Mouse (Mus musculus) gastrocnemius, postnatal 4 days (tissue): ENCODE measurements around the gene Taar2. TPM values are rescaled to one million over a fixed set of nuclear protein-coding genes. Genes with fewer than 3 reads are reported as not detected.

Experiments
- DNase-seq, 2 experiments: peaks; one replicate each; pipeline ENCODE4 v3.0.0; 2021 to 2022; ENCODE audit warnings: low spot score in 2 of 2, mixed read lengths in 2 of 2
- total RNA-seq, 2 experiments: library from RNA; stranded (reverse); gene quantifications; 2 replicates each; pipeline ENCODE4 v1.2.3; 2021

Gene Taar2
- total RNA-seq, 2 experiments from 2014 or later = not detected

GRCm38 (mm10) chr10:23978901-23979705, 40.7 kb downstream of the Taar2 start:
- peak in 1 of 2 experiments; percentile 58 for DNase-seq

GRCm38 (mm10) chr10:23985546-23985945, 47.2 kb downstream of the Taar2 start, which contains the start of gene Taar6:
Gene Taar6 (minus strand): TSS chr10:23985646.
- DNase-seq = no peak

- DNase-seq = no peak
Observed at GRCm38 (mm10) chr10:23986419-23986818, 48.0 kb downstream of the Taar2 start.

Other genes with a start within 250 kb of the Taar2 start
- 100 to 1,000 TPM; 472 to 555 TPM for gene Rps12, start 151.3 kb upstream of the Taar2 start, total RNA-seq
- gene Slc18b1, start 141.6 kb upstream of the Taar2 start, total RNA-seq = 10 to 100 TPM; 17.1 to 20.8 TPM
- under 1 TPM; 0.25 to 0.62 TPM for gene Vnn3, start 87.1 kb upstream of the Taar2 start, total RNA-seq
- gene Vnn1, start 43.9 kb upstream of the Taar2 start, total RNA-seq = under 1 TPM; 0.15 to 0.41 TPM
- not detected for gene Taar1, start 18.2 kb upstream of the Taar2 start, total RNA-seq
- not detected for gene Taar3, start 11.0 kb downstream of the Taar2 start, total RNA-seq
- gene Taar4, start 21.9 kb downstream of the Taar2 start, total RNA-seq = not detected
- not detected for gene Taar5, start 32.1 kb downstream of the Taar2 start, total RNA-seq
- not detected for gene Taar6, start 47.1 kb downstream of the Taar2 start, total RNA-seq
- gene Taar7a, start 54.9 kb downstream of the Taar2 start, total RNA-seq = not detected
- gene Taar7b, start 61.4 kb downstream of the Taar2 start, total RNA-seq = not detected
- gene Taar7d, start 88.7 kb downstream of the Taar2 start, total RNA-seq = not detected
- not detected for gene Taar7e, start 99.0 kb downstream of the Taar2 start, total RNA-seq
- gene Taar7f, start 110.9 kb downstream of the Taar2 start, total RNA-seq = not detected
- gene Taar8a, start 137.9 kb downstream of the Taar2 start, total RNA-seq = not detected
- gene Taar8b, start 153.7 kb downstream of the Taar2 start, total RNA-seq = not detected
- not detected for gene Taar8c, start 163.3 kb downstream of the Taar2 start, total RNA-seq
- not detected for gene Taar9, start 171.0 kb downstream of the Taar2 start, total RNA-seq
- gene Stx7, start 210.7 kb downstream of the Taar2 start, total RNA-seq = 10 to 100 TPM; 37.3 to 41.6 TPM